Mouse (Mus musculus) cerebellum, postnatal 36 days (tissue): ENCODE results near the gene Apba2.
A peak's percentile ranks its signal among the peaks of the same experiment; 100 is the strongest.

Experiments
- DNase-seq, 2 experiments: peaks; one replicate each; pipeline ENCODE4 v3.0.0; 2021 to 2022; ENCODE audit warnings: mixed read lengths in 2 of 2

The Apba2 gene

GRCm38 (mm10) chr7:64588636-64589389, 87.3 kb downstream of the Apba2 start:
- DNase-seq = peak in 1 of 2 experiments; percentile 35

GRCm38 (mm10) chr7:64595256-64595655, 93.8 kb downstream of the Apba2 start:
- DNase-seq = no peak

GRCm38 (mm10) chr7:64596652-64597051, 95.1 kb downstream of the Apba2 start:
- no peak for DNase-seq

GRCm38 (mm10) chr7:64609866-64610265, 108.4 kb downstream of the Apba2 start:
- DNase-seq = no peak

- DNase-seq = peak; percentile 36 to 42
Measured at GRCm38 (mm10) chr7:64610875-64611274, 109.4 kb downstream of the Apba2 start.

- DNase-seq = no peak
Measured at GRCm38 (mm10) chr7:64619261-64619660, 117.8 kb downstream of the Apba2 start.

- no peak for DNase-seq
Measured at GRCm38 (mm10) chr7:64626494-64626893, 125.0 kb downstream of the Apba2 start.

GRCm38 (mm10) chr7:64627972-64628655, 126.6 kb downstream of the Apba2 start:
- peak; percentile 50 to 68 for DNase-seq

- no peak for DNase-seq
Measured at GRCm38 (mm10) chr7:64630697-64631096, 129.2 kb downstream of the Apba2 start.

GRCm38 (mm10) chr7:64631131-64631530, 129.6 kb downstream of the Apba2 start:
- DNase-seq = peak; percentile 71 to 75

GRCm38 (mm10) chr7:64631781-64632351, 130.4 kb downstream of the Apba2 start:
- DNase-seq = no peak

GRCm38 (mm10) chr7:64633182-64633581, 131.7 kb downstream of the Apba2 start:
- DNase-seq = no peak

GRCm38 (mm10) chr7:64633916-64634315, 132.4 kb downstream of the Apba2 start:
- no peak for DNase-seq

GRCm38 (mm10) chr7:64634482-64634881, 133.0 kb downstream of the Apba2 start:
- DNase-seq = no peak

- DNase-seq = no peak
Measured at GRCm38 (mm10) chr7:64638922-64639321, 137.4 kb downstream of the Apba2 start.

GRCm38 (mm10) chr7:64640651-64641050, 139.1 kb downstream of the Apba2 start:
- DNase-seq = peak; percentile 53 to 64

GRCm38 (mm10) chr7:64642903-64643302, 141.4 kb downstream of the Apba2 start:
- DNase-seq = no peak

GRCm38 (mm10) chr7:64645458-64645857, 144.0 kb downstream of the Apba2 start:
- DNase-seq = no peak

GRCm38 (mm10) chr7:64646046-64646445, 144.5 kb downstream of the Apba2 start:
- DNase-seq = no peak

GRCm38 (mm10) chr7:64648947-64649607, 147.6 kb downstream of the Apba2 start:
- DNase-seq = no peak

- no peak for DNase-seq
Measured at GRCm38 (mm10) chr7:64651963-64652362, 150.5 kb downstream of the Apba2 start.

- DNase-seq = no peak
Measured at GRCm38 (mm10) chr7:64656787-64657186, 155.3 kb downstream of the Apba2 start.

- DNase-seq = no peak
Measured at GRCm38 (mm10) chr7:64658914-64659313, 157.4 kb downstream of the Apba2 start.
